Mouse (Mus musculus) ES-E14 (cell line): ENCODE measurements around the gene Rnf222. TPM values are rescaled to one million over a fixed set of nuclear protein-coding genes. Genes with fewer than 3 reads are reported as not detected.

ENCODE experiments used
- DNase-seq: peaks from one replicate; pipeline ENCODE4 v3.0.0-alpha.2; 2013; ENCODE audit warnings: low read depth, low spot score
- H3K27ac ChIP-seq: 2 replicates; pipeline ENCODE4 v1.5.1; 2012; ENCODE audit warnings: low read depth, mild to moderate bottlenecking, low read length, moderate library complexity, mixed read lengths; ENCODE audit not compliant: poor library complexity, insufficient read depth, severe bottlenecking
- H3K36me3 ChIP-seq: 2 replicates; pipeline ENCODE4 v1.6.1; 2012; ENCODE audit warnings: mild to moderate bottlenecking, low read length, moderate library complexity, mixed read lengths; ENCODE audit not compliant: control insufficient read depth, poor library complexity, insufficient read depth, severe bottlenecking
- H3K4me1 ChIP-seq, 2 experiments: fragments of 150-350 bp in 1 of 2; sonication (generic) in 1 of 2; 2 replicates each; pipeline ENCODE4 v1.6.1; 2012; ENCODE audit warnings: low read length in 2 of 2, mild to moderate bottlenecking in 1 of 2, mixed read lengths in 1 of 2; ENCODE audit not compliant: control insufficient read depth in 2 of 2, insufficient read depth in 2 of 2, poor library complexity in 1 of 2
- H3K4me3 ChIP-seq, 2 experiments: fragments of 150-350 bp in 1 of 2; sonication (generic) in 1 of 2; 2 replicates each; pipeline ENCODE4 v1.5.1; 2012; ENCODE audit warnings: low read length in 2 of 2, low read depth in 1 of 2, mild to moderate bottlenecking in 1 of 2, mixed read lengths in 1 of 2; ENCODE audit not compliant: insufficient read depth in 1 of 2, poor library complexity in 1 of 2, severe bottlenecking in 1 of 2
- H3K9ac ChIP-seq: 2 replicates; pipeline ENCODE4 v1.6.1; 2012; ENCODE audit warnings: low read depth, mild to moderate bottlenecking, low read length, mixed read lengths; ENCODE audit not compliant: poor library complexity, insufficient read depth, severe bottlenecking
- H3K9me3 ChIP-seq: fragments of 150-350 bp; sonication (generic); 2 replicates; pipeline ENCODE4 v1.6.1; 2012; ENCODE audit warnings: low read depth, mild to moderate bottlenecking, low read length; ENCODE audit not compliant: control insufficient read depth, insufficient read depth
- CHD2 ChIP-seq: IDR thresholded peaks from 2 replicates; pipeline ENCODE4 v1.6.1; 2014; ENCODE audit warnings: mild to moderate bottlenecking, low read depth, low read length, inconsistent platforms
- HCFC1 ChIP-seq: IDR thresholded peaks from 2 replicates; pipeline ENCODE4 v1.6.1; 2012; ENCODE audit warnings: low read length, inconsistent platforms, borderline replicate concordance; ENCODE audit not compliant: insufficient read depth
- MAFK ChIP-seq: IDR thresholded peaks from 2 replicates; pipeline ENCODE4 v1.6.1; 2014; ENCODE audit warnings: mild to moderate bottlenecking, low read depth, low read length, inconsistent platforms; ENCODE audit not compliant: insufficient read depth
- ZC3H11A ChIP-seq: IDR thresholded peaks from 2 replicates; pipeline ENCODE4 v1.6.1; 2012; ENCODE audit warnings: low read depth, mild to moderate bottlenecking, inconsistent platforms, low read length, borderline replicate concordance
- ZNF384 ChIP-seq: IDR thresholded peaks from 2 replicates; pipeline ENCODE4 v1.6.1; 2012; ENCODE audit warnings: low read depth, low read length, inconsistent platforms
- in situ Hi-C, 2 experiments: fragments of 600-800 bp; cut with MboI; formaldehyde crosslinking; loops; one replicate each; pipeline ENCODE4 v1.15.1; 2025; ENCODE audit warnings: low sequenced_read_pairs in 2 of 2, inconsistent platforms in 1 of 2; ENCODE audit not compliant: unreplicated experiment in 2 of 2
- total RNA-seq: library from RNA; depleted of rRNA; stranded (reverse); fragments of 300-350 nt; gene quantifications from 2 replicates; pipeline ENCODE4 v1.2.3, GENCODE M21; 2012

Gene Rnf222
- total RNA-seq, 1 experiment: 0.09 TPM

GRCm38 (mm10) chr11:68903775-68904174 lies 15.4 kb downstream of the Rnf222 start:
- Histone ChIP-seq H3K9me3 (no peaks in the 10 kb centered on the region), H3K27ac (no peak overlapping the region), H3K36me3 (peaks cover 35% of the 10 kb centered on the region), H3K4me3 (peak overlapping the region; percentile 93 to 97; a peak in 1 of 4 replicates), H3K9ac (peak overlapping the region; percentile 17; the same call in 1 of the 2 replicates), H3K4me1 (no peaks in the 10 kb centered on the region; a peak in 1 of 4 replicates)
- no peak for DNase-seq
- no peak for TF ChIP-seq CHD2
- no peak for TF ChIP-seq ZC3H11A
- no peak for TF ChIP-seq ZNF384
- TF ChIP-seq HCFC1: no peak
- TF ChIP-seq MAFK: no peak
- in situ Hi-C loops: no loop called here

- peaks cover 35% of the 10 kb centered on the region for H3K36me3 ChIP-seq
- TF ChIP-seq CHD2 (no peak; the same call in 1 of the 2 replicates), MAFK (no peak), ZC3H11A (no peak), ZNF384 (no peak)
- H3K4me1 ChIP-seq: no peaks in the 10 kb centered on the region; a peak in 1 of 4 replicates
- no peaks in the 10 kb centered on the region for H3K9me3 ChIP-seq
- in situ Hi-C loops: loop anchor here in 1 of 2 experiments (5.0 kb wide), 1 partner anchor 83 kb away; no protein-coding TSS in a partner anchor
- no peak overlapping the region; the same call in 1 of the 2 replicates for H3K9ac ChIP-seq
- no peak overlapping the region for H3K27ac ChIP-seq
- DNase-seq: peak; percentile 91
- peak overlapping the region in 1 of 2 experiments; percentile 11; a peak in 1 of 4 replicates for H3K4me3 ChIP-seq
These were observed 16.2 kb downstream of the Rnf222 start for GRCm38 (mm10) chr11:68904375-68905137.

GRCm38 (mm10) chr11:68905138-68905531 lies 16.8 kb downstream of the Rnf222 start:
- H3K4me1 ChIP-seq: no peaks in the 10 kb centered on the region; a peak in 1 of 4 replicates
- peak overlapping the region in 1 of 2 experiments; percentile 11; a peak in 1 of 4 replicates for H3K4me3 ChIP-seq
- in situ Hi-C loops: loop anchor here in 1 of 2 experiments (5.0 kb wide), 1 partner anchor 82 kb away; no protein-coding TSS in a partner anchor
- no peak overlapping the region for H3K27ac ChIP-seq
- peaks cover 35% of the 10 kb centered on the region for H3K36me3 ChIP-seq
- H3K9me3 ChIP-seq: no peaks in the 10 kb centered on the region
- TF ChIP-seq MAFK: no peak
- no peak for TF ChIP-seq ZNF384
- no peak for TF ChIP-seq CHD2
- TF ChIP-seq HCFC1: no peak
- no peak for TF ChIP-seq ZC3H11A
- DNase-seq: no peak
- H3K9ac ChIP-seq: no peak overlapping the region; the same call in 1 of the 2 replicates

- H3K4me3 ChIP-seq: no peak overlapping the region
- peaks cover 35% of the 10 kb centered on the region for H3K36me3 ChIP-seq
- H3K27ac ChIP-seq: no peak overlapping the region
- H3K4me1 ChIP-seq: no peaks in the 10 kb centered on the region; a peak in 1 of 4 replicates
- no peaks in the 10 kb centered on the region for H3K9me3 ChIP-seq
- no peak overlapping the region for H3K9ac ChIP-seq
- TF ChIP-seq ZC3H11A (no peak), ZNF384 (no peak), CHD2 (peak; percentile 25; the same call in 1 of the 2 replicates), MAFK (no peak), HCFC1 (no peak)
- DNase-seq: no peak
- in situ Hi-C loops: loop anchor here in 1 of 2 experiments (5.0 kb wide), 1 partner anchor 81 kb away; no protein-coding TSS in a partner anchor
These were observed 17.5 kb downstream of the Rnf222 start for GRCm38 (mm10) chr11:68905665-68906460.
